Mouse (Mus musculus) G1E-ER4 (cell line): Measurements from ENCODE around the gene Triobp. TPM values are rescaled to one million over a fixed set of nuclear protein-coding genes. Genes with fewer than 3 reads are reported as not detected.

ENCODE experiments used
- GATA1 ChIP-seq: IDR thresholded peaks from one replicate; pipeline ENCODE4 v1.8.0; 2012; ENCODE audit warnings: low read length, inconsistent platforms
- polyA plus RNA-seq: library from polyadenylated mRNA; stranded (reverse); fragments of >175 nt; gene quantifications from 2 replicates; pipeline ENCODE4 v1.2.3, GENCODE M21; 2012

Gene Triobp
- polyA plus RNA-seq, 1 experiment = 59.9 TPM

GRCm38 (mm10) chr15:79050160-79050845 is 102.8 kb downstream of the Triobp start:
- TF ChIP-seq GATA1 = no peak

- TF ChIP-seq GATA1 = no peak
Measured at GRCm38 (mm10) chr15:79050964-79051363, 103.4 kb downstream of the Triobp start.

- no peak for TF ChIP-seq GATA1
Measured at GRCm38 (mm10) chr15:79051461-79052360, 104.2 kb downstream of the Triobp start.

GRCm38 (mm10) chr15:79052366-79052765 is 104.8 kb downstream of the Triobp start:
- TF ChIP-seq GATA1 = no peak

Other genes with a start within 250 kb of the Triobp start
- gene Elfn2, start 229.0 kb upstream of the Triobp start, polyA plus RNA-seq = not detected in 2 replicates
- not detected in 2 replicates for gene Mfng, start 174.2 kb upstream of the Triobp start, polyA plus RNA-seq
- not detected in 2 replicates for gene Card10, start 144.7 kb upstream of the Triobp start, polyA plus RNA-seq
- gene Cdc42ep1, start 105.1 kb upstream of the Triobp start, polyA plus RNA-seq = not detected in 2 replicates
- not detected in 2 replicates for gene Lgals2, start 92.2 kb upstream of the Triobp start, polyA plus RNA-seq
- gene Gga1, start 70.5 kb upstream of the Triobp start, polyA plus RNA-seq = 154 and 180 TPM in 2 replicates
- 3.7 and 4.4 TPM in 2 replicates for gene Gm49510, start 48.1 kb upstream of the Triobp start, polyA plus RNA-seq
- gene Sh3bp1, start 48.0 kb upstream of the Triobp start, polyA plus RNA-seq = 958 and 1,179 TPM in 2 replicates
- gene Pdxp, start 33.8 kb upstream of the Triobp start, polyA plus RNA-seq = 35.3 and 39.3 TPM in 2 replicates
- 423 and 1,303 TPM in 2 replicates for gene Lgals1, start 21.0 kb upstream of the Triobp start, polyA plus RNA-seq
- 24.3 and 26.2 TPM in 2 replicates for gene Nol12, start 12.8 kb upstream of the Triobp start, polyA plus RNA-seq
- gene H1f0, start 80.7 kb downstream of the Triobp start, polyA plus RNA-seq = not detected in 2 replicates
- gene Galr3, start 94.2 kb downstream of the Triobp start, polyA plus RNA-seq = not detected in 2 replicates
- 37.5 and 64.4 TPM in 2 replicates for gene Ankrd54, start 115.2 kb downstream of the Triobp start, polyA plus RNA-seq
- gene Eif3l, start 127.5 kb downstream of the Triobp start, polyA plus RNA-seq = 14.6 and 36.2 TPM in 2 replicates
- gene Micall1, start 161.2 kb downstream of the Triobp start, polyA plus RNA-seq = 25.5 and 25.7 TPM in 2 replicates
- 327 and 357 TPM in 2 replicates for gene Polr2f, start 193.3 kb downstream of the Triobp start, polyA plus RNA-seq
- 0.24 TPM in 1 of 2 replicates, not detected in the other for gene 1700088E04Rik, start 193.5 kb downstream of the Triobp start, polyA plus RNA-seq
- not detected in 2 replicates for gene Sox10, start 217.5 kb downstream of the Triobp start, polyA plus RNA-seq